In the genomic region with DNA sequence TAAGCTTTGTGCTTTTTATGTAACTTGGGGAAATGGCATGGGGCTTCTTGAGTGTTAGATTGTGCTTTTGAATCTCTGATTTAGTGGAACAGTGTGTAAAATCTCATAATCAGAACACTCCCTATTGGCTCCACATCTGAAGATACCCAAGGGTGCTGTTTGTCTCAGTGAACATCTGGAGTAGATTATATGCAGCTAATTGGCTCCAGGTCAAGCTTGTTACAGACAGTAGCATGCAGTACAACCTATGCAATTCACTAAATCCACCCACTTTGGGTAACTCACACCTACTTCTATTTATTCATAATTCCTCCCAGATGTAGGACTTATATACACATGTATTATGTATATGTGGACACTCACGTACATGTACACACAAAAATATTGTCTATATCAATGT, we compare ENCODE assay signal across 27 mouse cellular contexts. TPM values are rescaled to one million over a fixed set of nuclear protein-coding genes. Genes with fewer than 3 reads are reported as not detected.
DNase-seq lines count a peak whose midpoint lies in the region; ATAC-seq lines count a peak whose summit lies in the region.
"Had no signal": no experiment of that assay in that cellular context is flagged by ENCODE, and none has a peak within 500 bp of the region (broad histone marks: within the 10 kb centered on the region; RNA-seq: fewer than 3 reads in every experiment).

No protein-coding gene starts in this region.

- no peaks in the 10 kb centered on the region for H3K36me3 ChIP-seq in hindbrain, embryonic 11.5 days (ENCODE audit: control insufficient read depth, insufficient read depth, low read length)
- H3K36me3 ChIP-seq in hindbrain, embryonic 14.5 days (replicated peaks; ENCODE audit: control insufficient read depth, insufficient read depth), result no peaks in the 10 kb centered on the region
- no peaks in the 10 kb centered on the region for H3K36me3 ChIP-seq in embryonic facial prominence, embryonic 11.5 days (replicated peaks; ENCODE audit: control insufficient read depth, insufficient read depth, low read depth, low read length)
- H3K36me3 ChIP-seq in limb, embryonic 13.5 days, result no peaks in the 10 kb centered on the region
- H3K36me3 ChIP-seq: embryonic facial prominence, embryonic 13.5 days; liver, embryonic 13.5 days; lung, embryonic 15.5 days had no signal

- 0 out of 2 replicates have a peak, but pooled peaks have one; percentile 12 for ATAC-seq in hindbrain, embryonic 11.5 days (ENCODE audit: low FRiP score)
- no peak for ATAC-seq in hindbrain, embryonic 14.5 days (ENCODE audit: low FRiP score)
- peak; percentile 72; the same call in 1 of the 2 replicates for ATAC-seq in embryonic facial prominence, embryonic 11.5 days (replicated peaks; ENCODE audit: insufficient number of reproducible peaks, low FRiP score, low TSS enrichment, low read depth)
- ATAC-seq in limb, embryonic 13.5 days (ENCODE audit: low FRiP score, low read depth), result peak; percentile 92
- ATAC-seq: activated CD4-positive, CD25-positive, alpha-beta regulatory T cell, adult 4 months; CD4-positive, CD25-positive, alpha-beta regulatory T cell, adult 4 months; forebrain, embryonic 16.5 days; inflammation-experienced regulatory T-cells, adult 6 months; Patski had no signal

- peak; percentile 19 for DNase-seq in hindbrain, embryonic 11.5 days (ENCODE audit: low spot score)
- no peak for DNase-seq in hindbrain, embryonic 14.5 days (ENCODE audit: low spot score)
- DNase-seq in embryo, embryonic 10 days (ENCODE audit: low spot score), result peak; percentile 68
- DNase-seq in embryonic facial prominence, embryonic 11.5 days (ENCODE audit: low spot score), result peak; percentile 81
- no peak for DNase-seq in left cerebral cortex, adult 9 months (ENCODE audit: low spot score in 2 of 2)
- no peak for DNase-seq in left cerebral cortex, postnatal 25 days (ENCODE audit: low spot score in 2 of 2)
- no peak for DNase-seq in kidney, postnatal 14 days
- DNase-seq: adrenal gland, postnatal 14 days; cerebellum, adult 11 months; cerebellum, postnatal 14 days; heart, postnatal 10 days; kidney, adult 2 months; layer of hippocampus, postnatal 36 days; liver, embryonic 13.5 days; right cerebral cortex, adult 18-20 months had no signal

- no peak overlapping the region for H3K4me2 ChIP-seq in hindbrain, embryonic 11.5 days (replicated peaks; ENCODE audit: low read depth, low read length)
- no peak overlapping the region for H3K4me2 ChIP-seq in hindbrain, embryonic 14.5 days (replicated peaks)
- H3K4me2 ChIP-seq in embryonic facial prominence, embryonic 11.5 days (ENCODE audit: low read depth, low read length), result no peak overlapping the region
- H3K4me2 ChIP-seq in limb, embryonic 13.5 days (replicated peaks), result no peak overlapping the region
- H3K4me2 ChIP-seq: embryonic facial prominence, embryonic 13.5 days; heart, embryonic 11.5 days; liver, embryonic 13.5 days; lung, embryonic 15.5 days; midbrain, embryonic 11.5 days had no signal

- H3K4me3 ChIP-seq in hindbrain, embryonic 11.5 days (ENCODE audit: low read depth, low read length), result no peak overlapping the region
- no peak overlapping the region for H3K4me3 ChIP-seq in hindbrain, embryonic 14.5 days (replicated peaks; ENCODE audit: low read length)
- no peak overlapping the region for H3K4me3 ChIP-seq in embryonic facial prominence, embryonic 11.5 days (ENCODE audit: low read depth, low read length)
- H3K4me3 ChIP-seq in limb, embryonic 13.5 days, result no peak overlapping the region
- H3K4me3 ChIP-seq: embryonic facial prominence, embryonic 13.5 days; liver, embryonic 13.5 days; lung, embryonic 15.5 days had no signal

- H3K9ac ChIP-seq in hindbrain, embryonic 11.5 days (ENCODE audit: low read depth, low read length), result no peak overlapping the region
- H3K9ac ChIP-seq in hindbrain, embryonic 14.5 days, result no peak overlapping the region
- no peak overlapping the region for H3K9ac ChIP-seq in embryonic facial prominence, embryonic 11.5 days (replicated peaks; ENCODE audit: low read length)
- H3K9ac ChIP-seq in limb, embryonic 13.5 days, result no peak overlapping the region
- H3K9ac ChIP-seq: embryonic facial prominence, embryonic 13.5 days; liver, embryonic 13.5 days; lung, embryonic 15.5 days had no signal

- WGBS in hindbrain, embryonic 11.5 days, result 69% methylated on average over 1 of the region's 1 CpGs
- WGBS in hindbrain, embryonic 14.5 days, result 86% methylated on average over 1 of the region's 1 CpGs
- 33% methylated on average over 1 of the region's 1 CpGs for WGBS in embryonic facial prominence, embryonic 11.5 days
- WGBS in limb, embryonic 13.5 days, result 10% methylated on average over 1 of the region's 1 CpGs

- H3K9me3 ChIP-seq in hindbrain, embryonic 11.5 days (ENCODE audit: control insufficient read depth, low read length), result no peaks in the 10 kb centered on the region
- peaks cover 6% of the 10 kb centered on the region; the same call in 1 of the 2 replicates for H3K9me3 ChIP-seq in hindbrain, embryonic 14.5 days (ENCODE audit: control insufficient read depth, low read length)
- H3K9me3 ChIP-seq in embryonic facial prominence, embryonic 11.5 days (replicated peaks; ENCODE audit: control insufficient read depth, low read length), result no peaks in the 10 kb centered on the region; the same call in 1 of the 2 replicates
- H3K9me3 ChIP-seq in limb, embryonic 13.5 days, result 0 out of 2 replicates have a peak, but pooled peaks cover 8% of the 10 kb centered on the region
- H3K9me3 ChIP-seq: embryonic facial prominence, embryonic 13.5 days; liver, embryonic 13.5 days; lung, embryonic 15.5 days had no signal

- H3K4me1 ChIP-seq in hindbrain, embryonic 11.5 days (replicated peaks; ENCODE audit: control insufficient read depth, insufficient read depth, low read length), result no peaks in the 10 kb centered on the region
- no peaks in the 10 kb centered on the region for H3K4me1 ChIP-seq in hindbrain, embryonic 14.5 days (replicated peaks; ENCODE audit: control insufficient read depth, insufficient read depth, low read length)
- no peaks in the 10 kb centered on the region for H3K4me1 ChIP-seq in embryonic facial prominence, embryonic 11.5 days (ENCODE audit: control insufficient read depth, insufficient read depth, low read length)
- H3K4me1 ChIP-seq in limb, embryonic 13.5 days, result 0 out of 2 replicates have a peak, but pooled peaks cover 10% of the 10 kb centered on the region
- H3K4me1 ChIP-seq: embryonic facial prominence, embryonic 13.5 days; liver, embryonic 13.5 days; lung, embryonic 15.5 days had no signal

- intact Hi-C loops in left cerebral cortex, postnatal 25 days (cut with DNase I), result no loop called here

- H3K27ac ChIP-seq in hindbrain, embryonic 11.5 days (ENCODE audit: low read depth, low read length), result no peak overlapping the region
- no peak overlapping the region for H3K27ac ChIP-seq in hindbrain, embryonic 14.5 days
- H3K27ac ChIP-seq in embryonic facial prominence, embryonic 11.5 days (replicated peaks; ENCODE audit: low read depth, low read length), result no peak overlapping the region
- H3K27ac ChIP-seq in limb, embryonic 13.5 days, result no peak overlapping the region
- H3K27ac ChIP-seq: embryonic facial prominence, embryonic 13.5 days; liver, embryonic 13.5 days; lung, embryonic 15.5 days; macrophage had no signal

- H3K27me3 ChIP-seq in hindbrain, embryonic 11.5 days (ENCODE audit: control insufficient read depth, insufficient read depth, low read length), result no peaks in the 10 kb centered on the region
- H3K27me3 ChIP-seq in hindbrain, embryonic 14.5 days (ENCODE audit: control insufficient read depth, insufficient read depth, low read length), result no peaks in the 10 kb centered on the region
- 0 out of 2 replicates have a peak, but pooled peaks cover 2% of the 10 kb centered on the region for H3K27me3 ChIP-seq in embryonic facial prominence, embryonic 11.5 days (ENCODE audit: control insufficient read depth, insufficient read depth, low read length)
- no peaks in the 10 kb centered on the region for H3K27me3 ChIP-seq in limb, embryonic 13.5 days
- H3K27me3 ChIP-seq: liver, embryonic 13.5 days; lung, embryonic 15.5 days; Patski had no signal

RNA-seq across cellular contexts. Expression of a gene that starts 58.6 kb away (rescaled TPM):
- 4.3 and 5.5 TPM in 2 replicates for polyA plus RNA-seq in hindbrain, embryonic 11.5 days (2014; fragmentation: Nextera tagmentation; extraction: Ambion mirVana)
- 2.0 and 2.6 TPM in 2 replicates for polyA plus RNA-seq in hindbrain, embryonic 14.5 days (2014; fragmentation: Nextera tagmentation; extraction: Ambion mirVana)
- polyA plus RNA-seq in embryonic facial prominence, embryonic 11.5 days (2014; fragmentation: Nextera tagmentation; extraction: Ambion mirVana), result 9.6 and 11.4 TPM in 2 replicates
- polyA plus RNA-seq in limb, embryonic 13.5 days (2015; fragmentation: Nextera tagmentation; extraction: Ambion mirVana), result 23.7 TPM in 2 replicates
- total RNA-seq in left cerebral cortex, postnatal 25 days (2021), result 1 to 10 TPM; 5.4 to 5.9 TPM
- total RNA-seq: granulocyte monocyte progenitor cell, adult 5-6 weeks had no signal
- polyA plus RNA-seq: macrophage had no signal

Comparison
In these comparisons a context has a peak if more than half of its experiments do, and no peak if none do; other contexts are left out.
1. DNase-seq: peak in hindbrain, embryonic 11.5 days (single experiment), embryo, embryonic 10 days (single experiment) and embryonic facial prominence, embryonic 11.5 days (single experiment); none in hindbrain, embryonic 14.5 days (single experiment), left cerebral cortex, adult 9 months (0 of 2), left cerebral cortex, postnatal 25 days (0 of 2) and kidney, postnatal 14 days (single experiment).